Mouse (Mus musculus) CD4-positive helper T cell, adult 2 months (primary cell): Measurements from ENCODE around the gene Gm29666.

Experiments
- DNase-seq: peaks from one replicate; pipeline ENCODE4 v3.0.0-alpha.2; 2012; ENCODE audit warnings: low read depth, missing footprints, low spot score

Gene Gm29666

DNA sequence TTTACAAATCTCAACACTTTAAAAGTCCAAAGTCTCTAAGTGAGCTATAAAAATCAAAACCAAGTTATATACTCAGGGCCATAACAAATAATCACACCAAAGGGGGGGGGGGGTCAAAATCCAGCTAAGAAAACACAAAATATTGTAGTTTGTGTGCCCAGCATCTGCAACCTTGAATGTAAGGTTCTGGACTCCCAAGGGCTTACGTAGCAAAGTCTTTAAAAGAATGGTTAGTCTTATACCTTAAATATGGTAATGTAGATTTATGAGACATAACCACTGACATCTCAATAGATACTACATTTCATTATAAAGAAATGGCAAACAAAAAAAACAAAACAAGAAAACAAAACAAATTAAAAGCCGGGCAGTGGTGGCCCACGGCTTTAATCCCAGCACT, at the start of gene Gm29666:
Gene Gm29666, minus strand, starts transcription at position 101 of the 400 bp plus-strand sequence.
- no peak for DNase-seq

DNA sequence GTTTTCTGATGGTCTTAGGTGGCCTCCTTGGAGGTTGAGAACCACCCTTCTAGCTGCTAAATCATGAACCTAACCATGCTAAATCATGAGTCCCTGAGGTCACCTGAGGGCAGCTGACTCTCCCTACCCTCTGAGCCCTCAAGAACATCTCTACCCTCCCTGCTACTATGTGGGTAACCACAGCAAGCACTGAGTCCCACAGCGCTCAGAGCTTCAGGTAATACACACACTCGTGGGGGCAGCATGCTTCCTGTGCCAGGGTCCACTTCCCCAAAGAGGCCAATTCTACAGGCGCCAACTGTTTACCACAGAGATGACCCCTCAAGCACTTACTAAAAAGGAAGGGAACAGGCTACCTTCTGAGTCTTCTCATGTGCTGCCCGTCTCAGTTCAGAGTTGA, 48.7 kb upstream of the Gm29666 start:
- no peak for DNase-seq

DNA sequence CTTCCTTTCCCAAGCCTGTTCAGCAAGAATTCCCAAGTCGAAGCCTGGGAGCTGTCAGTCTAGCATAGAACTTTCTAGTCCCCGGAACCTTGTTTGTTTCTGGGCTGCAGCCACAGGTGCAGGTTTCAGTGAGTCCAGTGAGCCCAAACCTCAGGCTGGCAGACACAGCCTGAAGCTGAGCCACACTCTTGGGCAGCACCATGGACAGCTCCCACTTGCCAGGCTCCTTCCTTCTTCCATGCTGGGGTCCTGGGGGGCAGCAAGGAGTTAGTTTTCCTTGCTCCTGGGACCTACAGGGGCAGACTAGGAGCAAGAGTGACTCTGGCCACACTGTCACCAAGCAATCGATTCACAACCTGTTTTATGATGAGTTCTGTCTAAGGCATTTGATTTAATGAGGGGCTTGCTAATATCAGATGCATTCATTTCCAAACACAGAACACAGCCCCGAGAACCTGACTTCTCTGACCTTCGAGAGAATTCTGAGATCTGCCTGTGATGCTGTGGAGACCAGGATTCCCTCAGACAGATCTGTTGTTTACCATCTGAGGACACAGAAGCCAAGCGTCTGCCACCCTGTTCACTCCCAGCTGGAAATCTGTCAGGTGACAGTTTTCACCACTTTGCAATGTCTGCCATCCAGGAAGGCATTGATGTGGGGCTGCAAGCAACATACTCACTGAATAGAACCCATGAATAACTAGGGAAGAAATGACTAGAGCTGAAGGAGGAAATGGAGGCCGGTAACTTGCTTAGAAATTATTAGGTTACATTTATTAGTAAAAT, 45.9 kb upstream of the Gm29666 start:
- peak; percentile 32 for DNase-seq

DNA sequence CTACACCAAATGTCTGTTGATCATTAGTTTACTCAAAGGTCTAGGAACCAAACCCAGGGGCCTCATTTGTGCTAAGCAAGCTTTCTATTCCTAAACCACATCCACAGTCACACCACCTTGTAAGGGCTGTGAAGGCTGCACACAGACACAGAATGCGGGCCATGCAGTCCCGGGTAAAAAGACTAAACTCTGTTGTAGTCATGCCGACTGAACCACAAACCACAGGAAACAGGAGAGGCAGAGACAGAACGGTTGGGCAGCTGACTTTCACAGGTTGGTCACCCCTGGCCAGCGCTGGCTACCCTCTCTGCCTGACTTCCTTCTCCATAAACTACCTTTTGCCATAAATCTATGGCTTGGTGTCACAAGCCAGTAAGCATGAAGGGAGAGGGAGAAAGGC, 44.9 kb upstream of the Gm29666 start:
- no peak for DNase-seq

DNA sequence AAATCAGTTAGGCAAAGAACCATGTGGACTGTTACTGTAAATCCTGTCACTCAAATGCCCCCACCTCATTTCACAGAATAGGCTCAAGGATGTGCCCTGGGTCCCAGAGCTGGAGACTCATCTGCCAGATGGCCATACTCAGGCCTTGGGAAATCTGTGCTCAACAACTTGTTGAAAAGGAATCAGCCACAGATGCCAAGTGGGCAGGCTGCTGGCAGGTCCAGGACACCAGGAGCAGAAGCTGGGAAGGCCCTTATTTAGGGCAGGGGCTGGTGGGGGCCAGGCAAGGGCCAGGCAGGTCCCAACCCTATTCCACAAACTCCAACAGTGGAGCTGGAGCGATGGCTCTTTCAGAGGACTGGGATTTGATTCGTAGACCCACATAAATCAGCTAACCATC, 42.7 kb upstream of the Gm29666 start:
- DNase-seq: no peak

DNA sequence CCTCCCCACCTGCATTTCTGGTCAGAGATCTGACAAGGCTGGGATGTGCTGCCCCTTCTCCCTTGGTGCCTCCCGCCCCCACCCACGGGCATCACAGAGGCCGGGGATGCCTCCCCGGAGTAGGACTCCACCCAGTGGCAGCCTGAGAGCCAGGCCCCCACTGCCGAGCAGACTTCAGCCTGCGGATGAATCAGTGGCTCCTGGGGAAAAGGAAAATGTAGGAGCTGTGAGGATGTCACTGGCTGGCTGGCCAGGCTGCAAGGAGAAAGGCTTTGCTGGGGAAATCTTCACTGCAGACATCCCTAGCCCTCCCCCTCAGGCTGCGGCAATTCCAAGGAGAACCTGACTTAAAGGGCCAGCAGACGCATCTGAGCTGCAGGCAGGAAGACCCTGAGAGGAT, 40.9 kb upstream of the Gm29666 start:
- DNase-seq: no peak

DNA sequence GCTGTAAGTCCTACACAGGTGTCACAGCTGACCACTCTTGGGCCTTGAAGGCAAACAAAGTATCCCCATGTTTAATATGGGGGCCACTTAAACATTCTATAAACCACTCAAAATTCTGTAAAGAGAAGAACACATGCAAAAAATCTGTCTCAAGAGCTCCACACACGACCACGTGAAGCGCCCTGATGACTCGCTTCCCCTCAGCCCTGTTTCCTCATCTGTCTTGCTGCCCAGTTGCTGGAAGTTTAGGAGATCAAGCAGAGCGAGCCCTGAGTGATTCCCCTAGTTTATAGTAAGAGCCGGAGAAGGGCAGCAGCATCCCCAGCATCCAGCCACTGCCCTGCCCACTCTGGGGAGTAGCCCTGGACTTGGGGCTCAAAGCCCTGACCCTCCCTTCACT, 40.1 kb upstream of the Gm29666 start:
- DNase-seq: no peak

DNA sequence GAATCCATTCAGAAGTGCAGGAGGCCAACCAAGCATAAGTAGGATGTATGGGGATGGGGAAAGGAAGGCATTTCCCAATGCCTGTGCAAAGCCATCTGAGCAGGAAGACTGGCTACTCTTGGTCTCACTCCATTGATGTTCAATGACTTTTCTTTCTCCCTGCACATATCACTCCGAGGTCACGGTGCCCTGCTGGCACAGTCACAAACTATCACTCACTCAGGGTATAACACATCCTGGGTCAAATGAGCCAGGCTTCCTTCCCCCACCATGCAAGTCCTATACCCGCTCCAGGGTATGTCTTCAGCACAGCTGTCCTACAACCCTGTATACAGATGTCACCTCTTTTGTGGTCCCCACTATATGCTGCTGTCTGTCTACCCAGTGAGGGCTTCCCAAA, 38.5 kb upstream of the Gm29666 start:
- no peak for DNase-seq

DNA sequence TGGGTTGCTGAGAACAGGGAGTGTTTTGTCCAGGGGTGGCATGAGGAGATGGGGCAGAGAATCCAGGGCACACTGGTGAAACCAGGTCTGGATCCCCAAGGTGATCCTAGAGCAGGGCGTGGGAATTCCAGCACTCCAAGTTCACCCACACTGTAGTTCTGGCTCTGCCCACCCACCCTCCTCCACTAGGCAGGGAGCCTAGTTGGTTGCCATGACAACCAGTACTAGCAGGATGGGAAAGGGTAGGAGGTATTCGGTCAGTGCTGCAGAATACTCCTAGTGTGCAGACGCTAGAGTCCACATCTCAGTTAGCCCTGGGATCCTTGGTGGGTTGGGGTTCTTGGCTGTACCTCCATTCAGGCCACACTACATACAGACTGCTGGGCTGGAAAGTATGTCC, 38.0 kb upstream of the Gm29666 start:
- DNase-seq: no peak

DNA sequence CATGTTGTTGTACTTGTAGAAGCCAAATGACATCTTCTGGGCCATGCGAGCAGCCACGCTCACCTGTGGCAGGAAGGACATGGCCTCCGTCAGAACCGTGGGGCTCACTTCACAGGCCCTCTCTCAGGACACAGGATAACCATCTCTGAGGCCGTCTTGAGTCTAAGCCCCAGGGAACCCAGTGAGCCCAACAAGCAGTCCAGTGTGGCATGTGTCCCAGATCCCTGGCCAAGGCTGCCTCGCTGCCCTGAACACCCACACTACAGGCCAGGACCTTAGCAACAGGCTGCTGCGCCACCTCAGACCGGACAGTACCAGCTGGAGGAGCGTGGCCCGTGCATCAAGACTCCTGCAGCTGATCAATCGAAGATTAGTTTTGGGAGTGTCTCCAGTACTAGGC, 33.4 kb upstream of the Gm29666 start:
- no peak for DNase-seq

DNA sequence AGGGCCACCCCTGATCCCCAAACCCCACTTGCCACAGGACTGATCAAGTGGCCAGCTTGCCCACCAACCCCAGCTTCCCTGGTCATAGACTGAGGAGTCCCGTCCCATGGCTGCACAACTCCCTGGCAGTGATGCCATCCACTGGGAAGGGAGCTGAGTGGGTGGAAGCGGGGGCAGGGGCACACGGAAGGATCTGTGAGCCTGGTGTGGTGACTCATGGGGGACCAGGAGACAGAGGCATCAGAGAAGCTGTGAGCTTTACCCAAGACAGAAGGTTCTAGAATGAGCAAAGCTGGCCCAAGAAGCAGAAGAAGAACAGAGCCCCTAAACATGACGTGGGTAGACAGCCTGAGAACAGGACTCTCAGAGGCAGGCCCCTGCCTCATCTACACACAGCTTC, 30.2 kb upstream of the Gm29666 start:
- DNase-seq: no peak

DNA sequence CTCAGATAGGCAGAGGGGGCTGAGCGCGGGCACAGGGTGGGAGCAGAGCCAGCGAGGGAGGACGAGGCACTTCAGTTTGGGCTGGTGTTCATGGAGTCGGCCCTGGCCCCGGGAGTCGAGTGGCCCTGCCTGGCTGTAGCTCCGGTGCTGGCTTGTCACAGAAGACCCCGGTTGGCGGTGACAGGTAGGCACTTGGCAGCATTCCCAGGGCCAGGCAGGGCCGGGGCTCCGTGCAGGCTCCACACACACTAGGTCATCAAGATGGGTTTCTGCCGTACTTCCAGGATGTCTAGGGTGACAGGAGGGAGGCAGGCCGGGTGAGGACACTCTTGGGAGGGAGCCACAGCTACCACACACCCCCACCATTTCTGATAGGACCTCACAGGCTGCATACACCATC, 29.2 kb upstream of the Gm29666 start:
- DNase-seq: no peak

DNA sequence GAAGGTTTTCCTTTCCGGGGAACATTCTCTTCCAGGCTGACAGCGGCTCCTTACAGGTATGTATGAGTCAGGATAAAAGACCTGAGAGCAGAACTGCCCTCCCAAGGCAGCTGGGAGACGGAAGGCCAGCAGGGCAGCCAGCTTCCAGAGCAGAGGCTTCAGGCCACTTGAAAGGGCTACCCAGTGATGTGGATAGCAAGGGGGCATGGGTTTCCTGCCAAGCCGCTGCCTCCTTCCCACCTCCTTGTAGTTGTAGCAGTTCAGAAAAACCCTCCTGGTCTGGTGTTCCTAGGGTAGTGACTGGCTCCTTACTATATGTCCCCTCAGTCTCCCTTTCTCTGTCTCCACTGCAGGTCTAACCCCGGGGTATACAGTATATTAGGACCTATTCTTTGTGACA, 24.5 kb upstream of the Gm29666 start:
- no peak for DNase-seq

DNA sequence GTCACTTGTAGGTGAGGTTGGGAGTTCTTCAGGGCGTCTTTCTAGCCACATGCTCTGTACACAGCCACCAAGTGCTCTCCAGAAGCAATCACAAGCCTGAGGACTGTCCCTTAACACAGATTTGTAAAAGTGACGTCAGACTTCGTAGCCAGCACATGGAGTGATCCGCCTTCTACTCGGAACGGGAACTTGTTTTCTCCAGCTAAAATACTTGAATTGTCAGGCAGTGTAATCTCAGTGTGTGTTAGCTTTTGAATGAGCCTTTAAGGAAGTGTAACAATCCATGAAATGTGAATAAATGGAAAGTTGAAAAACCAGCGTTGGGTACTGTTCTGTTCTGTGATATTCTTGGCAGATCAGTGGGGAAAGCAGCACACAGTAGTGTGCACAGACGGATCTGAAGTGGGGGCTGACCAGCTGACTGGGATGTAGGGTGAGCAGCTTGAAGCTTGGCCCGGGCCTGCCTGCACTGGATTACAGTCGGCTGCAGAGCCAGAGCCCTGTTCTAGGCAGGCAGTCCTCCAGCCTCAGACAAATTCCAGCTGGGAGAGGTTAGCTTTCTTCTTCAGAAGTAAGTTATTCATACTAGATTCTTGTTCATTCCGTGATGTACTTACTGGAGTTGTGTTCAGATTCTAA, 22.9 kb upstream of the Gm29666 start:
- DNase-seq: no peak

DNA sequence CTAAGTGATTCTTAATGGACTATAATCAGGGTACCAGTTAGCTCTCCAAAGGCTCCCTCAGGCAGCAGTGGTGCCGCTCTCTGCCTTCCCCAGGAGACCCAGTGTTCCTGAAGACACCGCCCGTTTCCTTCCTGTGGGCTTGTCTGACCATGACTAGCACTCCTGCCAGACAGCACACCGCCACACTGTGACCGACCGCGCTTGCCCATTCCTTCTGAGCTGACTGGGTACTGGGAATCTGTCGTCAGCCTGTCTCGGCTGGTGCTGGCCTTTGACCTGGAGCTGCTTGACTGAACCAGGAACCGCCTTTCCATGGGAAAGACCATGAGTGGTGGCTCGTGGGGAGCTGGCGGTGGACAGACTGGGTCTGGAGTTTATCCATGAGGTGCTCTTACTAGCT, 20.3 kb upstream of the Gm29666 start:
- no peak for DNase-seq

DNA sequence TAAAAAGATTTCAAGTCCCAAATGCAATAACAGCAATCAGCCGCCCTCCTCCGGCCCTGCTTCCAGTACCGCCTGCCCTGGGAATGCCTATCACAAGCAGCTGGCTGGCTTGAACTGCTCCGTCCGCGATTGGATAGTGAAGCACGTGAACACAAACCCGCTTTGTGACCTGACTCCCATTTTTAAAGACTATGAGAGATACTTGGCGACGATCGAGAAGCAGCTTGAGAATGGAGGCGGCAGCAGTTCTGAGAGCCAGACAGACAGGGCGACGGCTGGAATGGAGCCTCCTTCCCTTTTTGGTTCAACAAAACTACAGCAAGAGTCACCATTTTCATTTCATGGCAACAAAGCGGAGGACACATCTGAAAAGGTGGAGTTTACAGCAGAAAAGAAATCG, 15.1 kb upstream of the Gm29666 start:
- no peak for DNase-seq

DNA sequence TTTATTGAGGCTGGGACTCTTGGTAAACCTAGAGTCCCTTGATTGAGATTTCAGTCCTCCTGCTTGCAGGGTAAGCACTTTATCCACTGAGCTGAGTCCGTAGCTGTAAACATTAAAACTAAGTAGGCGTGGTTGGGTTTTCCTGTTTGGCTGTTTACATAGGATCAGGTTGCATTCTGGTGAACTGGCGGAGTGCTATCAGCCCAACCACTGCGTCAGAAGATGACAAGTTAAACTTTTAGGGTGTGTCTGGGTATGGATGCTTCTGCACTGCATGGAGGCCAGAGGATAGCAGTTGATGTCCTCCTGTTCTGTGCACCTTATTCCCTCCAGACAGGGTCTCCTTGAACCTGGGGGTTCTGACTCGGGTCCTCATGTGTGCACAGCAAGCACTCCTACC, 12.5 kb upstream of the Gm29666 start:
- no peak for DNase-seq

DNA sequence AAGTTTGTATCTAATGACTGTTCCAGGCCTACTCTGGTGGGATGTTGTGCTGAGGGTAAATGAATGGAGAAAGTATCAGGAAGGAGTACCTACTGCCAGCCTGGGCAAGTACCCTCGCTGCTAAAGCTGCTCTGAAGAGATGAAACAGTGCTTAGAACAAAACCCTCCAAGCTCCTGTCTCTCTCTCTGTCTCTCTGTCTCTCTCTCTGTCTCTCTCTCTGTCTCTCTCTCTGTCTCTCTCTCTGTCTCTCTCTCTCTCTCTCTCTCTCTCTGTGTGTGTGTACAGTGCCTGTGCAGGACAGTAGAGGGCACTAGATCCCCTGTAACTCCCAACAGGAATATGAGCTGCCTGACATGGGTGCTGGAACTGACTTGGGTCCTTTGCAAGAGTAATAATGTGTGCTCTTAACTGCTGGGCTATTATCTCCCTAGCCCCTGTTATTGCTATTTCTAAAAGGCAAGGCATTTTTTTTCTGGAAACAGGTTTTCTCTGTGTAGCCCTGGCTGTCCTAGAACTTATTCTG, 5.7 kb upstream of the Gm29666 start:
- peak; percentile 42 for DNase-seq

DNA sequence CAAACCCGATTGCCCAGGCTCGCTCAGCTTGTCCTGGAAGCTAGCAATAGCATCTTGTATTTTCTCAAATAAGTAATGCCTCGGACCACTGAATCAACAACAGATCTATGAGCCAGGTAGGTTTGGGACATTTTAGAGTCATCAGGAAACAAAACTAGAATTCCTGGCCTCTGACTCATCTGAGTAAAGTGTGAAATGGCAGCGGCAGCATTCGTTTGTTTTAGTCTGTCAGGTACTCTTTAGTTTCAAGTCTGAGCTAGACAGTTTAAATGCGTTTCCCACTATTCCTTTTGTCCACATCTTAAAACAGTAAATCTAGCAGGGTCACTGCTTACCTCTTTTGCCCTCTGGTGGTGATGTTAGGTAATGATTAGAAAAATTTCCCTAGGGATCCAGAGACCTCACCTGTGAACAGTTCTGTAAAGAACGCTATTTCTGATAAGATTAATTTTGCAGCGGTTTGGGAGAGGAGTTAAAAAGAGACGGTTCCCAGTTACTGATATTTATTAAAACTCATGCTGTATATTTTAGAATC, 5.0 kb upstream of the Gm29666 start:
- DNase-seq: peak; percentile 45

DNA sequence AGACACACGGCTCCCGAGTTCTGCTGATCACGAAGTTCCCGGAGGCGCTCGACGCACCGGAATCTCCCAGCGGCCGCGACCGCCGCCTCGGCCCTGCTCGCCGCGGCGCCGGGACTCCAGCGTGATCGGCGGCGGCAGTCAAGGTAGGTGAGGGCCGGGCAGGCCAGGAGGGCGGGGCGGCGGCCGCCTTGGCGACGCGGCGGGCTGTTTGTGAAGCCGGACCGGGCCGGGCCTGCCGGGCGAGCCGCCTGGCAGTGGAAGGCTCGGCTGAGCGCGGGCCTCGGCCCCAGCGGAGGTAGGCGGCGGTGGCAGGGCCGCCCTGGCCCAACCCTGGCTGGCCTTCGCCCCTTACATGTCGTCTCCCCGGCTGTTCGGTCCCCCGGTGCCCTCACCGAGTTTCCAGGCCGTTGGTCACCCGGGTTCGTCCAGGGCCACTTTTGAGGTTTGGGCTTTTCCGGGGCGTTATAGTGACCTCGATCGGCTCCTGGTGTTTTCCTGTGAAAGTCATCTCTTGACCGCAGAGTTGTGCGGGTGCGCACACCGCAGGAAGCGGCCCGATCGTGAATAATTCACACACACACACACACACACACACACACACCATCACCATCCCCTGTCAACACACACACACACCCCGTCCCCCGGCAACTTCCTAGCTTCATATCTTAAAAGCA, 3.8 kb upstream of the Gm29666 start:
- peak; percentile 72 for DNase-seq

DNA sequence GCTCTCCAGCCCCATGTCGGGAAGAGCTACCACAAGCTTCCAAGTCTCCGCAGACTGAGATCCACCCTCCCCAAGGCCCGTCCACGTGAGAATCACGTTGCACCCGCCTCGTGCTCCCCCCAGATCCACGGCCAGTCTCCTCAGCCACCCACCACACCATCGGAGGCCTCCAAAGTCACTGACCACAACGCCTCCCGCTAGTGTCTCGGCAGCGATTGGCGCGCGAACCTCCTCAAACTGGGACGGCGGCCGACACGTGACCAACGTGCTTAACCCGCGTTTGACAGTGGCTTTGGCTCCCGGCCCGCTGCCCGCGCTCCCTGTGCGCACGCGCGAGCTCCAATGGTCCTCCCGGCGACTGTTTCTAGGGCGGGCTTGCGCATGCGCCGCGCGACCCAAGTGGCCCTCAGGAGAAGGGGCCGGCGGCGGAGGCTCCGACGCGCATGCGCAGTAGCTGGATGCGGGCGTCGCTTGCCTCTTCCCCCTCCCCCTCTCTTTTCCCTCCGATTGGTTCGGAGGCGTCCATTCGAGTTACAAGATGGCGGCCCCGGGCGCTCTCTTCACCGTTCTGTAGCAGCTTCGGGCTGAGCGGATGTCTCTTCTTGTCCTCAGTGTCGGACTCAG, 3.2 kb upstream of the Gm29666 start, which contains the start of gene Nup50:
Gene Nup50, plus strand, starts transcription at position 528 of the 624 bp plus-strand sequence.
- DNase-seq: peak; percentile 99

DNA sequence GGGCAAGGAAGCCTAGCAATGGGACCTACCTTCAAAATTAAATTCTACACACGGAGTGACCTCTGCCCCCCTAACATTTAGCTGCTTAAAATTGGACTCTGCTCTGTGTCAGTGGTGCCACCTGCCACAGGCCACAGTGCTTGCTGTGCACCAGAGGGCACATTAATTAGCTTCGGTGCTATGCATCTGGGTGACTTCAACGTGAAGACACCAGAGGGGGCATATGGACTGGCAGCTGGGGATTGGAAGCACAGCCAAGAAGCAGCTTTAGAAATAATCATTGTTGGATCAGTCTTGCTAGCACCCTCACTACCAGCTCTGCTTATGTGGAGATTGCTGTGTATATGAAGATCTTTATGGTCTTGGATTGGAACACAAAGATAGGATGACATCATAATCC, 6.6 kb downstream of the Gm29666 start:
- DNase-seq: no peak
